Mouse (Mus musculus) right cerebral cortex, adult 2 months (tissue): ENCODE measurements around the gene Shisa8.
A peak's percentile ranks its signal among the peaks of the same experiment; 100 is the strongest.

Experiments used
- DNase-seq, 2 experiments: peaks; one replicate each; pipeline ENCODE4 v3.0.0; 2021 to 2022; ENCODE audit warnings: low spot score in 2 of 2

Shisa8 gene

GRCm38 (mm10) chr15:82172648-82173047 is 40.0 kb downstream of the Shisa8 start:
- DNase-seq, result no peak

- no peak for DNase-seq
These were observed 41.9 kb downstream of the Shisa8 start for GRCm38 (mm10) chr15:82170437-82171377.

- DNase-seq, result no peak
These were observed 42.9 kb downstream of the Shisa8 start for GRCm38 (mm10) chr15:82169671-82170070.

- DNase-seq, result no peak
These were observed 45.1 kb downstream of the Shisa8 start for GRCm38 (mm10) chr15:82167201-82168168.

GRCm38 (mm10) chr15:82166240-82167100 is 46.1 kb downstream of the Shisa8 start:
- no peak for DNase-seq

- peak; percentile 88 to 89 for DNase-seq
These were observed 47.0 kb downstream of the Shisa8 start for GRCm38 (mm10) chr15:82165332-82166239.

GRCm38 (mm10) chr15:82164496-82164895 is 48.1 kb downstream of the Shisa8 start:
- no peak for DNase-seq

GRCm38 (mm10) chr15:82164061-82164399 is 48.6 kb downstream of the Shisa8 start:
- DNase-seq, result no peak

GRCm38 (mm10) chr15:82163356-82164060 is 49.1 kb downstream of the Shisa8 start:
- no peak for DNase-seq

- no peak for DNase-seq
These were observed 50.5 kb downstream of the Shisa8 start for GRCm38 (mm10) chr15:82161965-82162600.

- DNase-seq, result no peak
These were observed 51.6 kb downstream of the Shisa8 start for GRCm38 (mm10) chr15:82160731-82161640.

- DNase-seq, result no peak
These were observed 53.1 kb downstream of the Shisa8 start for GRCm38 (mm10) chr15:82159471-82159870.

- DNase-seq, result no peak
These were observed 54.2 kb downstream of the Shisa8 start for GRCm38 (mm10) chr15:82158243-82159035.

GRCm38 (mm10) chr15:82156902-82157301 is 55.7 kb downstream of the Shisa8 start:
- no peak for DNase-seq

GRCm38 (mm10) chr15:82156298-82156697 is 56.3 kb downstream of the Shisa8 start:
- no peak for DNase-seq
